Comparison of ENCODE assay signal across 20 mouse cellular contexts in genomic region chr2:160918930-160919215, GRCm38 (mm10). TPM values are rescaled to one million over a fixed set of nuclear protein-coding genes. Genes with fewer than 3 reads are reported as not detected.
DNase-seq lines count a peak whose midpoint lies in the region; ATAC-seq lines count a peak whose summit lies in the region.
"Had no signal": no experiment of that assay in that cellular context is flagged by ENCODE, and none has a peak within 500 bp of the region (broad histone marks: within the 10 kb centered on the region; RNA-seq: fewer than 3 reads in every experiment).

No protein-coding gene starts in this region.

- no peak overlapping the region for H3K4me2 ChIP-seq in forebrain, embryonic 16.5 days (ENCODE audit: low read length)
- H3K4me2 ChIP-seq in hindbrain, embryonic 11.5 days (replicated peaks; ENCODE audit: low read depth, low read length), result no peak overlapping the region
- H3K4me2 ChIP-seq in midbrain, embryonic 15.5 days, result no peak overlapping the region
- no peak overlapping the region for H3K4me2 ChIP-seq in midbrain, embryonic 16.5 days (ENCODE audit: low read length)
- H3K4me2 ChIP-seq: heart, embryonic 13.5 days; hindbrain, embryonic 15.5 days had no signal

- DNase-seq in forebrain, embryonic 10.5 days (ENCODE audit: extremely low spot score, low spot score), result no peak
- DNase-seq in hindbrain, embryonic 10.5 days (ENCODE audit: low spot score), result no peak
- no peak for DNase-seq in hindbrain, embryonic 11.5 days (ENCODE audit: low spot score)
- DNase-seq in limb, embryonic 10.5 days (ENCODE audit: low spot score), result no peak
- no peak for DNase-seq in left cerebral cortex, adult 9 months (ENCODE audit: low spot score in 2 of 2)
- DNase-seq: adrenal gland, postnatal 10 days; B cell, adult 2 months; cerebellum, adult 11-12 months; cerebellum, adult 9-10 months; gastrocnemius, postnatal 36 days; heart, adult 11 months; heart, postnatal 36 days had no signal

- H3K27ac ChIP-seq in forebrain, embryonic 10.5 days, result peak overlapping the region; percentile 70
- no peak overlapping the region for H3K27ac ChIP-seq in forebrain, embryonic 16.5 days (ENCODE audit: low read length)
- peak overlapping the region; percentile 60 for H3K27ac ChIP-seq in hindbrain, embryonic 10.5 days
- no peak overlapping the region for H3K27ac ChIP-seq in hindbrain, embryonic 11.5 days (ENCODE audit: low read depth, low read length)
- H3K27ac ChIP-seq in midbrain, embryonic 15.5 days, result no peak overlapping the region
- no peak overlapping the region for H3K27ac ChIP-seq in midbrain, embryonic 16.5 days (ENCODE audit: low read length)
- H3K27ac ChIP-seq in limb, embryonic 10.5 days, result 0 out of 2 replicates have a peak overlapping the region, but pooled peaks have one; percentile 42
- H3K27ac ChIP-seq: heart, embryonic 13.5 days; hindbrain, embryonic 15.5 days had no signal

- H3K36me3 ChIP-seq in forebrain, embryonic 10.5 days (replicated peaks), result no peaks in the 10 kb centered on the region
- no peaks in the 10 kb centered on the region for H3K36me3 ChIP-seq in forebrain, embryonic 16.5 days (ENCODE audit: control insufficient read depth, insufficient read depth)
- H3K36me3 ChIP-seq in hindbrain, embryonic 10.5 days, result no peaks in the 10 kb centered on the region
- no peaks in the 10 kb centered on the region for H3K36me3 ChIP-seq in hindbrain, embryonic 11.5 days (ENCODE audit: control insufficient read depth, insufficient read depth, low read length)
- H3K36me3 ChIP-seq in midbrain, embryonic 15.5 days (replicated peaks), result no peaks in the 10 kb centered on the region
- H3K36me3 ChIP-seq in midbrain, embryonic 16.5 days (ENCODE audit: control insufficient read depth, insufficient read depth, low read length), result no peaks in the 10 kb centered on the region
- H3K36me3 ChIP-seq in limb, embryonic 10.5 days, result no peaks in the 10 kb centered on the region
- H3K36me3 ChIP-seq: G1E; heart, embryonic 13.5 days; hindbrain, embryonic 15.5 days had no signal

- no peaks in the 10 kb centered on the region for H3K9me3 ChIP-seq in forebrain, embryonic 10.5 days
- H3K9me3 ChIP-seq in forebrain, embryonic 16.5 days (ENCODE audit: control insufficient read depth, low read length), result no peaks in the 10 kb centered on the region
- no peaks in the 10 kb centered on the region for H3K9me3 ChIP-seq in hindbrain, embryonic 10.5 days
- no peaks in the 10 kb centered on the region for H3K9me3 ChIP-seq in hindbrain, embryonic 11.5 days (ENCODE audit: control insufficient read depth, low read length)
- no peaks in the 10 kb centered on the region for H3K9me3 ChIP-seq in midbrain, embryonic 15.5 days
- no peaks in the 10 kb centered on the region for H3K9me3 ChIP-seq in midbrain, embryonic 16.5 days (replicated peaks; ENCODE audit: control insufficient read depth, low read length, poor library complexity, severe bottlenecking)
- H3K9me3 ChIP-seq in limb, embryonic 10.5 days (replicated peaks), result no peaks in the 10 kb centered on the region
- H3K9me3 ChIP-seq: G1E; hindbrain, embryonic 15.5 days had no signal

- 89% methylated on average over 2 of the region's 2 CpGs for WGBS in forebrain, embryonic 10.5 days
- WGBS in forebrain, embryonic 16.5 days, result 74% methylated on average over 2 of the region's 2 CpGs
- 79% methylated on average over 2 of the region's 2 CpGs for WGBS in hindbrain, embryonic 10.5 days
- WGBS in hindbrain, embryonic 11.5 days, result 76% methylated on average over 2 of the region's 2 CpGs
- 74% methylated on average over 2 of the region's 2 CpGs for WGBS in midbrain, embryonic 15.5 days
- 77% methylated on average over 2 of the region's 2 CpGs for WGBS in midbrain, embryonic 16.5 days
- 82% methylated on average over 2 of the region's 2 CpGs for WGBS in limb, embryonic 10.5 days

- H3K9ac ChIP-seq in forebrain, embryonic 16.5 days (replicated peaks; ENCODE audit: low read depth, low read length), result no peak overlapping the region
- no peak overlapping the region for H3K9ac ChIP-seq in hindbrain, embryonic 11.5 days (ENCODE audit: low read depth, low read length)
- H3K9ac ChIP-seq in midbrain, embryonic 15.5 days, result no peak overlapping the region
- H3K9ac ChIP-seq in midbrain, embryonic 16.5 days (ENCODE audit: low read depth, low read length), result no peak overlapping the region
- H3K9ac ChIP-seq: heart, embryonic 13.5 days; hindbrain, embryonic 15.5 days had no signal

- peaks cover 21% of the 10 kb centered on the region for H3K4me1 ChIP-seq in forebrain, embryonic 10.5 days
- H3K4me1 ChIP-seq in forebrain, embryonic 16.5 days (replicated peaks; ENCODE audit: control insufficient read depth, insufficient read depth, low read length), result peaks cover 5% of the 10 kb centered on the region; the same call in 1 of the 2 replicates
- H3K4me1 ChIP-seq in hindbrain, embryonic 10.5 days (replicated peaks), result peaks cover 40% of the 10 kb centered on the region
- no peaks in the 10 kb centered on the region for H3K4me1 ChIP-seq in hindbrain, embryonic 11.5 days (replicated peaks; ENCODE audit: control insufficient read depth, insufficient read depth, low read length)
- no peaks in the 10 kb centered on the region for H3K4me1 ChIP-seq in midbrain, embryonic 15.5 days
- peaks cover 2% of the 10 kb centered on the region; the same call in 1 of the 2 replicates for H3K4me1 ChIP-seq in midbrain, embryonic 16.5 days (ENCODE audit: control insufficient read depth, insufficient read depth, low read length)
- H3K4me1 ChIP-seq in limb, embryonic 10.5 days, result peaks cover 44% of the 10 kb centered on the region
- H3K4me1 ChIP-seq: hindbrain, embryonic 15.5 days had no signal

- H3K27me3 ChIP-seq in forebrain, embryonic 10.5 days (ENCODE audit: poor library complexity, severe bottlenecking), result peaks cover 24% of the 10 kb centered on the region
- H3K27me3 ChIP-seq in forebrain, embryonic 16.5 days (replicated peaks; ENCODE audit: control insufficient read depth, insufficient read depth, low read length), result no peaks in the 10 kb centered on the region; the same call in 1 of the 2 replicates
- H3K27me3 ChIP-seq in hindbrain, embryonic 10.5 days (ENCODE audit: insufficient read depth, poor library complexity, severe bottlenecking), result peaks cover 25% of the 10 kb centered on the region
- peaks cover 6% of the 10 kb centered on the region; the same call in 1 of the 2 replicates for H3K27me3 ChIP-seq in hindbrain, embryonic 11.5 days (ENCODE audit: control insufficient read depth, insufficient read depth, low read length)
- H3K27me3 ChIP-seq in midbrain, embryonic 15.5 days (replicated peaks), result peaks cover 9% of the 10 kb centered on the region; the same call in 1 of the 2 replicates
- H3K27me3 ChIP-seq in midbrain, embryonic 16.5 days (ENCODE audit: control insufficient read depth, insufficient read depth, low read depth, low read length), result 0 out of 2 replicates have a peak, but pooled peaks cover 3% of the 10 kb centered on the region
- H3K27me3 ChIP-seq in limb, embryonic 10.5 days (ENCODE audit: low read depth, poor library complexity, severe bottlenecking), result peaks cover 19% of the 10 kb centered on the region; the same call in 1 of the 2 replicates

- no peak for ATAC-seq in forebrain, embryonic 16.5 days
- no peak; the same call in 1 of the 2 replicates for ATAC-seq in hindbrain, embryonic 11.5 days (ENCODE audit: low FRiP score)
- 0 out of 2 replicates have a peak, but pooled peaks have one; percentile 14 for ATAC-seq in midbrain, embryonic 15.5 days (replicated peaks)
- no peak for ATAC-seq in midbrain, embryonic 16.5 days
- ATAC-seq: CD4-positive, CD25-positive, alpha-beta regulatory T cell, adult 4 months; intestine, embryonic 16.5 days had no signal

- no peak overlapping the region for H3K4me3 ChIP-seq in forebrain, embryonic 10.5 days
- no peak overlapping the region for H3K4me3 ChIP-seq in forebrain, embryonic 16.5 days (replicated peaks; ENCODE audit: low read length)
- H3K4me3 ChIP-seq in hindbrain, embryonic 10.5 days, result no peak overlapping the region
- H3K4me3 ChIP-seq in hindbrain, embryonic 11.5 days (ENCODE audit: low read depth, low read length), result no peak overlapping the region
- H3K4me3 ChIP-seq in midbrain, embryonic 15.5 days, result no peak overlapping the region
- H3K4me3 ChIP-seq in midbrain, embryonic 16.5 days (ENCODE audit: low read depth, low read length), result no peak overlapping the region
- no peak overlapping the region for H3K4me3 ChIP-seq in limb, embryonic 10.5 days
- H3K4me3 ChIP-seq: heart, embryonic 13.5 days; hindbrain, embryonic 15.5 days had no signal

RNA-seq across cellular contexts. Expression of gene Emilin3, which starts 6.7 kb away (rescaled TPM):
- polyA plus RNA-seq in forebrain, embryonic 10.5 days (2016; fragmentation: Nextera tagmentation; extraction: Ambion mirVana), result 2.0 and 2.2 TPM in 2 replicates
- polyA plus RNA-seq in forebrain, embryonic 16.5 days (2015; fragmentation: Nextera tagmentation; extraction: Ambion mirVana), result 0.43 and 0.52 TPM in 2 replicates
- polyA plus RNA-seq in hindbrain, embryonic 10.5 days (2016; fragmentation: Nextera tagmentation; extraction: Ambion mirVana), result 2.6 and 3.4 TPM in 2 replicates
- 0.66 and 1.9 TPM in 2 replicates for polyA plus RNA-seq in hindbrain, embryonic 11.5 days (2014; fragmentation: Nextera tagmentation; extraction: Ambion mirVana)
- 0.87 and 1.1 TPM in 2 replicates for polyA plus RNA-seq in midbrain, embryonic 15.5 days (2015; fragmentation: Nextera tagmentation; extraction: Ambion mirVana)
- polyA plus RNA-seq in midbrain, embryonic 16.5 days (2015; fragmentation: Nextera tagmentation; extraction: Ambion mirVana), result 0.58 and 0.65 TPM in 2 replicates
- polyA plus RNA-seq in limb, embryonic 10.5 days (2016; fragmentation: Nextera tagmentation; extraction: Ambion mirVana), result 2.6 and 4.9 TPM in 2 replicates
- polyA plus RNA-seq: CD4-positive, CD25-positive, alpha-beta regulatory T cell, adult 4 months; G1E had no signal

RNA-seq across cellular contexts. Expression of gene Lpin3, which starts 38.4 kb away (rescaled TPM):
- polyA plus RNA-seq in forebrain, embryonic 10.5 days (2016; fragmentation: Nextera tagmentation; extraction: Ambion mirVana), result 0.74 and 1.0 TPM in 2 replicates
- polyA plus RNA-seq in forebrain, embryonic 16.5 days (2015; fragmentation: Nextera tagmentation; extraction: Ambion mirVana), result 0.17 TPM in 1 of 2 replicates, not detected in the other
- 0.52 and 1.1 TPM in 2 replicates for polyA plus RNA-seq in hindbrain, embryonic 10.5 days (2016; fragmentation: Nextera tagmentation; extraction: Ambion mirVana)
- polyA plus RNA-seq in hindbrain, embryonic 11.5 days (2014; fragmentation: Nextera tagmentation; extraction: Ambion mirVana), result 0.22 and 0.24 TPM in 2 replicates
- 0.36 and 0.59 TPM in 2 replicates for polyA plus RNA-seq in midbrain, embryonic 15.5 days (2015; fragmentation: Nextera tagmentation; extraction: Ambion mirVana)
- 0.33 and 0.45 TPM in 2 replicates for polyA plus RNA-seq in midbrain, embryonic 16.5 days (2015; fragmentation: Nextera tagmentation; extraction: Ambion mirVana)
- 0.90 and 1.6 TPM in 2 replicates for polyA plus RNA-seq in limb, embryonic 10.5 days (2016; fragmentation: Nextera tagmentation; extraction: Ambion mirVana)

RNA-seq across cellular contexts. Expression of gene Zhx3, which starts 46.1 kb away (rescaled TPM):
- 5.8 and 5.9 TPM in 2 replicates for polyA plus RNA-seq in forebrain, embryonic 10.5 days (2016; fragmentation: Nextera tagmentation; extraction: Ambion mirVana)
- 21.7 and 23.9 TPM in 2 replicates for polyA plus RNA-seq in forebrain, embryonic 16.5 days (2015; fragmentation: Nextera tagmentation; extraction: Ambion mirVana)
- polyA plus RNA-seq in hindbrain, embryonic 10.5 days (2016; fragmentation: Nextera tagmentation; extraction: Ambion mirVana), result 7.3 and 7.6 TPM in 2 replicates
- polyA plus RNA-seq in hindbrain, embryonic 11.5 days (2014; fragmentation: Nextera tagmentation; extraction: Ambion mirVana), result 9.1 and 11.0 TPM in 2 replicates
- polyA plus RNA-seq in midbrain, embryonic 15.5 days (2015; fragmentation: Nextera tagmentation; extraction: Ambion mirVana), result 22.3 and 22.5 TPM in 2 replicates
- 21.1 and 22.6 TPM in 2 replicates for polyA plus RNA-seq in midbrain, embryonic 16.5 days (2015; fragmentation: Nextera tagmentation; extraction: Ambion mirVana)
- polyA plus RNA-seq in limb, embryonic 10.5 days (2016; fragmentation: Nextera tagmentation; extraction: Ambion mirVana), result 5.2 and 7.6 TPM in 2 replicates

Comparison
In these comparisons a context has a peak if more than half of its experiments do, and no peak if none do; other contexts are left out.
1. H3K27ac ChIP-seq: peak in forebrain, embryonic 10.5 days (single experiment), hindbrain, embryonic 10.5 days (single experiment) and limb, embryonic 10.5 days (single experiment); none in forebrain, embryonic 16.5 days (single experiment), hindbrain, embryonic 11.5 days (single experiment), midbrain, embryonic 15.5 days (single experiment) and midbrain, embryonic 16.5 days (single experiment).